Mouse (Mus musculus): ENCODE results near the gene Arih2. TPM values are rescaled to one million over a fixed set of nuclear protein-coding genes. Genes with fewer than 3 reads are reported as not detected.

Arih2 gene
- polyA plus RNA-seq, 1 experiment from 2014 or later = 19.8 TPM

GRCm38 (mm10) chr9:108639825-108640224 lies 9.4 kb downstream of the Arih2 start:
- no peak overlapping the region for H3K4me3 ChIP-seq (ENCODE audit: low read depth, low read length)
- H3K4me2 ChIP-seq (ENCODE audit: low read depth, low read length) = no peak overlapping the region
- H3K9me3 ChIP-seq (ENCODE audit: low read length) = no peaks in the 10 kb centered on the region
- no peak overlapping the region for H3K9ac ChIP-seq (replicated peaks)
- TF ChIP-seq CTCF (IDR thresholded peaks at IDR 0.05; ENCODE audit: low read depth) (no peak), EP300 (IDR thresholded peaks at IDR 0.05; ENCODE audit: low read depth) (no peak)
- H3K27ac ChIP-seq (ENCODE audit: low read depth) = no peak overlapping the region
- peaks cover 29% of the 10 kb centered on the region for H3K36me3 ChIP-seq (replicated peaks; ENCODE audit: insufficient read depth, low read length)
- no peaks in the 10 kb centered on the region for H3K4me1 ChIP-seq (ENCODE audit: insufficient read depth)
- DNase-seq = no peak
- no peaks in the 10 kb centered on the region for H3K27me3 ChIP-seq (ENCODE audit: insufficient read depth, low read length)
- WGBS (ENCODE audit: insufficient replicate concordance) = 62% methylated on average over 2 of the region's 2 CpGs
- no peak for ATAC-seq

- ATAC-seq (no peak), DNase-seq (no peak)
- Histone ChIP-seq H3K4me1 (ENCODE audit: insufficient read depth) (peaks cover 5% of the 10 kb centered on the region), H3K27ac (ENCODE audit: low read depth) (no peak overlapping the region), H3K4me2 (ENCODE audit: low read depth, low read length) (no peak overlapping the region), H3K4me3 (ENCODE audit: low read depth, low read length) (no peak overlapping the region), H3K36me3 (replicated peaks; ENCODE audit: insufficient read depth, low read length) (peaks cover 11% of the 10 kb centered on the region), H3K27me3 (ENCODE audit: insufficient read depth, low read length) (no peaks in the 10 kb centered on the region), H3K9ac (replicated peaks) (no peak overlapping the region), H3K9me3 (ENCODE audit: low read length) (no peaks in the 10 kb centered on the region)
- TF ChIP-seq CTCF (IDR thresholded peaks at IDR 0.05; ENCODE audit: low read depth) (no peak), EP300 (IDR thresholded peaks at IDR 0.05; ENCODE audit: low read depth) (no peak)
- WGBS (ENCODE audit: insufficient replicate concordance) = 49% methylated on average over 2 of the region's 2 CpGs
Observed at GRCm38 (mm10) chr9:108635415-108635814, 13.8 kb downstream of the Arih2 start.

- Histone ChIP-seq H3K9ac (replicated peaks) (no peak overlapping the region), H3K4me2 (ENCODE audit: low read depth, low read length) (no peak overlapping the region), H3K9me3 (ENCODE audit: low read length) (no peaks in the 10 kb centered on the region), H3K36me3 (replicated peaks; ENCODE audit: insufficient read depth, low read length) (peaks cover 14% of the 10 kb centered on the region; the same call in 1 of the 2 replicates), H3K4me1 (ENCODE audit: insufficient read depth) (peaks cover 5% of the 10 kb centered on the region), H3K27ac (ENCODE audit: low read depth) (no peak overlapping the region), H3K27me3 (ENCODE audit: insufficient read depth, low read length) (no peaks in the 10 kb centered on the region), H3K4me3 (ENCODE audit: low read depth, low read length) (no peak overlapping the region)
- TF ChIP-seq CTCF (IDR thresholded peaks at IDR 0.05; ENCODE audit: low read depth) = no peak
- TF ChIP-seq EP300 (IDR thresholded peaks at IDR 0.05; ENCODE audit: low read depth) = no peak
- ATAC-seq (no peak), DNase-seq (no peak)
- 62% methylated on average over 2 of the region's 2 CpGs for WGBS (ENCODE audit: insufficient replicate concordance)
Observed at GRCm38 (mm10) chr9:108633846-108634245, 15.3 kb downstream of the Arih2 start.

- Histone ChIP-seq H3K9ac (replicated peaks) (no peak overlapping the region), H3K4me1 (ENCODE audit: insufficient read depth) (peaks cover 5% of the 10 kb centered on the region), H3K36me3 (replicated peaks; ENCODE audit: insufficient read depth, low read length) (peaks cover 16% of the 10 kb centered on the region), H3K9me3 (ENCODE audit: low read length) (no peaks in the 10 kb centered on the region), H3K27me3 (ENCODE audit: insufficient read depth, low read length) (no peaks in the 10 kb centered on the region), H3K4me3 (ENCODE audit: low read depth, low read length) (no peak overlapping the region), H3K4me2 (ENCODE audit: low read depth, low read length) (no peak overlapping the region), H3K27ac (ENCODE audit: low read depth) (no peak overlapping the region)
- DNase-seq = no peak
- TF ChIP-seq CTCF (IDR thresholded peaks at IDR 0.05; ENCODE audit: low read depth) (no peak), EP300 (IDR thresholded peaks at IDR 0.05; ENCODE audit: low read depth) (no peak)
- peak; percentile 36; the same call in 1 of the 2 replicates for ATAC-seq
- 60% methylated on average over 5 of the region's 5 CpGs for WGBS (ENCODE audit: insufficient replicate concordance)
Observed at GRCm38 (mm10) chr9:108632375-108632774, 16.8 kb downstream of the Arih2 start.

GRCm38 (mm10) chr9:108631631-108632256 lies 17.4 kb downstream of the Arih2 start:
- H3K9me3 ChIP-seq (ENCODE audit: low read length) = no peaks in the 10 kb centered on the region
- DNase-seq (no peak), ATAC-seq (no peak)
- no peak overlapping the region for H3K27ac ChIP-seq (ENCODE audit: low read depth)
- TF ChIP-seq CTCF (IDR thresholded peaks at IDR 0.05; ENCODE audit: low read depth) = no peak
- TF ChIP-seq EP300 (IDR thresholded peaks at IDR 0.05; ENCODE audit: low read depth) = no peak
- H3K4me2 ChIP-seq (ENCODE audit: low read depth, low read length) = no peak overlapping the region
- H3K27me3 ChIP-seq (ENCODE audit: insufficient read depth, low read length) = no peaks in the 10 kb centered on the region
- H3K36me3 ChIP-seq (replicated peaks; ENCODE audit: insufficient read depth, low read length) = peaks cover 14% of the 10 kb centered on the region
- 51% methylated on average over 5 of the region's 5 CpGs for WGBS (ENCODE audit: insufficient replicate concordance)
- H3K4me1 ChIP-seq (ENCODE audit: insufficient read depth) = peaks cover 5% of the 10 kb centered on the region
- no peak overlapping the region for H3K9ac ChIP-seq (replicated peaks)
- no peak overlapping the region for H3K4me3 ChIP-seq (ENCODE audit: low read depth, low read length)

- no peak overlapping the region for H3K4me3 ChIP-seq (ENCODE audit: low read depth, low read length)
- no peak overlapping the region for H3K27ac ChIP-seq (ENCODE audit: low read depth)
- TF ChIP-seq CTCF (IDR thresholded peaks at IDR 0.05; ENCODE audit: low read depth) (no peak), EP300 (IDR thresholded peaks at IDR 0.05; ENCODE audit: low read depth) (no peak)
- no peak overlapping the region for H3K4me2 ChIP-seq (ENCODE audit: low read depth, low read length)
- H3K36me3 ChIP-seq (replicated peaks; ENCODE audit: insufficient read depth, low read length) = peaks cover 16% of the 10 kb centered on the region
- 35% methylated on average over 1 of the region's 1 CpGs for WGBS (ENCODE audit: insufficient replicate concordance)
- no peak overlapping the region for H3K9ac ChIP-seq (replicated peaks)
- DNase-seq (no peak), ATAC-seq (no peak)
- peaks cover 9% of the 10 kb centered on the region for H3K4me1 ChIP-seq (ENCODE audit: insufficient read depth)
- no peaks in the 10 kb centered on the region for H3K27me3 ChIP-seq (ENCODE audit: insufficient read depth, low read length)
- H3K9me3 ChIP-seq (ENCODE audit: low read length) = no peaks in the 10 kb centered on the region
Observed at GRCm38 (mm10) chr9:108630683-108631082, 18.5 kb downstream of the Arih2 start.
